Mouse (Mus musculus) CD4-positive naive resting alpha-beta T cell, adult 57 days (primary cell): ENCODE data around the gene Syt16. TPM values are rescaled to one million over a fixed set of nuclear protein-coding genes. Genes with fewer than 3 reads are reported as not detected.

Experiments
- total RNA-seq: library from RNA; stranded (reverse); gene quantifications from one replicate; pipeline ENCODE4 v1.2.4, GENCODE M21; 2023

Gene Syt16
- total RNA-seq: not detected

GRCm38 (mm10) chr12:73997297-73998127 is at the start of gene Syt16:
Gene Syt16 (plus strand): TSS chr12:73997661.

GRCm38 (mm10) chr12:73964291-73965281 is 32.9 kb upstream of the Syt16 start, which contains the start of gene Snapc1:
Gene Snapc1 (plus strand): TSS chr12:73964481.

GRCm38 (mm10) chr12:74316344-74316973 is 319.0 kb downstream of the Syt16 start, which contains the start of gene Gm11042:
Gene Gm11042 (minus strand): TSS chr12:74316394.

Other genes with a start within 250 kb of the Syt16 start
- gene Hif1a, start 96.3 kb upstream of the Syt16 start, total RNA-seq: 105 TPM
- 17.1 TPM for gene Gm49321, start 60.0 kb upstream of the Syt16 start, total RNA-seq
- gene Snapc1, start 33.2 kb upstream of the Syt16 start, total RNA-seq: 39.1 TPM